Mouse (Mus musculus): ENCODE results near the gene Elovl5. TPM values are rescaled to one million over a fixed set of nuclear protein-coding genes. Genes with fewer than 3 reads are reported as not detected.

Elovl5 gene
- polyA plus RNA-seq, 1 experiment from 2014 or later: 89.5 TPM

- Histone ChIP-seq H3K4me2 (ENCODE audit: low read length) (no peak overlapping the region), H3K4me1 (replicated peaks; ENCODE audit: control insufficient read depth, insufficient read depth, low read length) (peaks cover 20% of the 10 kb centered on the region), H3K4me3 (ENCODE audit: low read depth, low read length) (no peak overlapping the region), H3K9me3 (ENCODE audit: control insufficient read depth, low read length) (no peaks in the 10 kb centered on the region), H3K27me3 (replicated peaks; ENCODE audit: control insufficient read depth, insufficient read depth, low read length) (no peaks in the 10 kb centered on the region), H3K27ac (ENCODE audit: low read depth) (no peak overlapping the region), H3K9ac (ENCODE audit: low read length) (no peak overlapping the region), H3K36me3 (ENCODE audit: control insufficient read depth, insufficient read depth, low read length) (no peaks in the 10 kb centered on the region)
- ATAC-seq (replicated peaks; ENCODE audit: low FRiP score, low TSS enrichment, low read depth) (no peak), DNase-seq (ENCODE audit: low spot score) (no peak)
- 71% methylated on average over 11 of the region's 11 CpGs for WGBS
Measured at GRCm38 (mm10) chr9:77924199-77924598, 7.0 kb downstream of the Elovl5 start.

GRCm38 (mm10) chr9:77926151-77926550 lies 9.0 kb downstream of the Elovl5 start:
- H3K4me2 ChIP-seq (ENCODE audit: low read length): no peak overlapping the region
- DNase-seq (ENCODE audit: low spot score): no peak
- H3K9me3 ChIP-seq (ENCODE audit: control insufficient read depth, low read length): no peaks in the 10 kb centered on the region
- WGBS: 86% methylated on average over 8 of the region's 8 CpGs
- H3K27ac ChIP-seq (ENCODE audit: low read depth): no peak overlapping the region
- no peak for ATAC-seq (replicated peaks; ENCODE audit: low FRiP score, low TSS enrichment, low read depth)
- H3K36me3 ChIP-seq (ENCODE audit: control insufficient read depth, insufficient read depth, low read length): no peaks in the 10 kb centered on the region
- peaks cover 27% of the 10 kb centered on the region for H3K4me1 ChIP-seq (replicated peaks; ENCODE audit: control insufficient read depth, insufficient read depth, low read length)
- no peaks in the 10 kb centered on the region for H3K27me3 ChIP-seq (replicated peaks; ENCODE audit: control insufficient read depth, insufficient read depth, low read length)
- H3K4me3 ChIP-seq (ENCODE audit: low read depth, low read length): no peak overlapping the region
- no peak overlapping the region for H3K9ac ChIP-seq (ENCODE audit: low read length)

GRCm38 (mm10) chr9:77926911-77927310 lies 9.7 kb downstream of the Elovl5 start:
- Histone ChIP-seq H3K36me3 (ENCODE audit: control insufficient read depth, insufficient read depth, low read length) (no peaks in the 10 kb centered on the region), H3K4me3 (ENCODE audit: low read depth, low read length) (no peak overlapping the region), H3K27me3 (replicated peaks; ENCODE audit: control insufficient read depth, insufficient read depth, low read length) (no peaks in the 10 kb centered on the region), H3K27ac (ENCODE audit: low read depth) (no peak overlapping the region), H3K9me3 (ENCODE audit: control insufficient read depth, low read length) (no peaks in the 10 kb centered on the region), H3K4me2 (ENCODE audit: low read length) (no peak overlapping the region), H3K4me1 (replicated peaks; ENCODE audit: control insufficient read depth, insufficient read depth, low read length) (peaks cover 23% of the 10 kb centered on the region), H3K9ac (ENCODE audit: low read length) (no peak overlapping the region)
- 88% methylated on average over 5 of the region's 5 CpGs for WGBS
- DNase-seq (ENCODE audit: low spot score) (no peak), ATAC-seq (replicated peaks; ENCODE audit: low FRiP score, low TSS enrichment, low read depth) (no peak)

GRCm38 (mm10) chr9:77927431-77927830 lies 10.3 kb downstream of the Elovl5 start:
- DNase-seq (ENCODE audit: low spot score) (no peak), ATAC-seq (replicated peaks; ENCODE audit: low FRiP score, low TSS enrichment, low read depth) (no peak)
- no peaks in the 10 kb centered on the region for H3K27me3 ChIP-seq (replicated peaks; ENCODE audit: control insufficient read depth, insufficient read depth, low read length)
- no peak overlapping the region for H3K27ac ChIP-seq (ENCODE audit: low read depth)
- no peaks in the 10 kb centered on the region for H3K9me3 ChIP-seq (ENCODE audit: control insufficient read depth, low read length)
- H3K9ac ChIP-seq (ENCODE audit: low read length): no peak overlapping the region
- H3K4me1 ChIP-seq (replicated peaks; ENCODE audit: control insufficient read depth, insufficient read depth, low read length): peaks cover 23% of the 10 kb centered on the region
- no peak overlapping the region for H3K4me2 ChIP-seq (ENCODE audit: low read length)
- H3K36me3 ChIP-seq (ENCODE audit: control insufficient read depth, insufficient read depth, low read length): no peaks in the 10 kb centered on the region
- no peak overlapping the region for H3K4me3 ChIP-seq (ENCODE audit: low read depth, low read length)
- 45% methylated on average over 6 of the region's 6 CpGs for WGBS

GRCm38 (mm10) chr9:77928769-77929168 lies 11.6 kb downstream of the Elovl5 start:
- WGBS: 75% methylated on average over 4 of the region's 4 CpGs
- Histone ChIP-seq H3K9ac (ENCODE audit: low read length) (no peak overlapping the region), H3K4me3 (ENCODE audit: low read depth, low read length) (no peak overlapping the region), H3K4me1 (replicated peaks; ENCODE audit: control insufficient read depth, insufficient read depth, low read length) (peaks cover 23% of the 10 kb centered on the region), H3K36me3 (ENCODE audit: control insufficient read depth, insufficient read depth, low read length) (no peaks in the 10 kb centered on the region), H3K27me3 (replicated peaks; ENCODE audit: control insufficient read depth, insufficient read depth, low read length) (no peaks in the 10 kb centered on the region), H3K4me2 (ENCODE audit: low read length) (no peak overlapping the region), H3K9me3 (ENCODE audit: control insufficient read depth, low read length) (no peaks in the 10 kb centered on the region), H3K27ac (ENCODE audit: low read depth) (no peak overlapping the region)
- ATAC-seq (replicated peaks; ENCODE audit: low FRiP score, low TSS enrichment, low read depth) (no peak), DNase-seq (ENCODE audit: low spot score) (no peak)

GRCm38 (mm10) chr9:77929296-77929695 lies 12.1 kb downstream of the Elovl5 start:
- H3K27me3 ChIP-seq (replicated peaks; ENCODE audit: control insufficient read depth, insufficient read depth, low read length): no peaks in the 10 kb centered on the region
- DNase-seq (ENCODE audit: low spot score) (no peak), ATAC-seq (replicated peaks; ENCODE audit: low FRiP score, low TSS enrichment, low read depth) (no peak)
- H3K9me3 ChIP-seq (ENCODE audit: control insufficient read depth, low read length): no peaks in the 10 kb centered on the region
- no peak overlapping the region for H3K27ac ChIP-seq (ENCODE audit: low read depth)
- H3K36me3 ChIP-seq (ENCODE audit: control insufficient read depth, insufficient read depth, low read length): no peaks in the 10 kb centered on the region
- no peak overlapping the region for H3K4me3 ChIP-seq (ENCODE audit: low read depth, low read length)
- no peak overlapping the region for H3K4me2 ChIP-seq (ENCODE audit: low read length)
- no peak overlapping the region for H3K9ac ChIP-seq (ENCODE audit: low read length)
- peaks cover 19% of the 10 kb centered on the region for H3K4me1 ChIP-seq (replicated peaks; ENCODE audit: control insufficient read depth, insufficient read depth, low read length)
- WGBS: 85% methylated on average over 5 of the region's 5 CpGs

- no peak overlapping the region for H3K4me2 ChIP-seq (ENCODE audit: low read length)
- ATAC-seq (replicated peaks; ENCODE audit: low FRiP score, low TSS enrichment, low read depth): no peak
Measured at GRCm38 (mm10) chr9:77930036-77930859, 13.1 kb downstream of the Elovl5 start.

GRCm38 (mm10) chr9:77930860-77931184 lies 13.7 kb downstream of the Elovl5 start:
- no peak for ATAC-seq (replicated peaks; ENCODE audit: low FRiP score, low TSS enrichment, low read depth)
- peaks cover 17% of the 10 kb centered on the region for H3K4me1 ChIP-seq (replicated peaks; ENCODE audit: control insufficient read depth, insufficient read depth, low read length)

More at GRCm38 (mm10) chr9:77930036-77930859, 13.1 kb downstream of the Elovl5 start:
- DNase-seq (ENCODE audit: low spot score): no peak
- Histone ChIP-seq H3K36me3 (ENCODE audit: control insufficient read depth, insufficient read depth, low read length) (no peaks in the 10 kb centered on the region), H3K9me3 (ENCODE audit: control insufficient read depth, low read length) (no peaks in the 10 kb centered on the region), H3K27me3 (replicated peaks; ENCODE audit: control insufficient read depth, insufficient read depth, low read length) (no peaks in the 10 kb centered on the region), H3K9ac (ENCODE audit: low read length) (no peak overlapping the region), H3K4me3 (ENCODE audit: low read depth, low read length) (no peak overlapping the region), H3K27ac (ENCODE audit: low read depth) (no peak overlapping the region), H3K4me1 (replicated peaks; ENCODE audit: control insufficient read depth, insufficient read depth, low read length) (peaks cover 17% of the 10 kb centered on the region)
- 67% methylated on average over 10 of the region's 10 CpGs for WGBS

GRCm38 (mm10) chr9:77931740-77932139 lies 14.6 kb downstream of the Elovl5 start:
- ATAC-seq (replicated peaks; ENCODE audit: low FRiP score, low TSS enrichment, low read depth): no peak
- no peak overlapping the region for H3K27ac ChIP-seq (ENCODE audit: low read depth)
- H3K4me1 ChIP-seq (replicated peaks; ENCODE audit: control insufficient read depth, insufficient read depth, low read length): peaks cover 15% of the 10 kb centered on the region
- no peak overlapping the region for H3K9ac ChIP-seq (ENCODE audit: low read length)
- no peaks in the 10 kb centered on the region for H3K9me3 ChIP-seq (ENCODE audit: control insufficient read depth, low read length)
- no peak for DNase-seq (ENCODE audit: low spot score)
- 81% methylated on average over 5 of the region's 5 CpGs for WGBS
- no peak overlapping the region for H3K4me3 ChIP-seq (ENCODE audit: low read depth, low read length)
- no peak overlapping the region for H3K4me2 ChIP-seq (ENCODE audit: low read length)
- no peaks in the 10 kb centered on the region for H3K36me3 ChIP-seq (ENCODE audit: control insufficient read depth, insufficient read depth, low read length)
- H3K27me3 ChIP-seq (replicated peaks; ENCODE audit: control insufficient read depth, insufficient read depth, low read length): no peaks in the 10 kb centered on the region

More at GRCm38 (mm10) chr9:77930860-77931184, 13.7 kb downstream of the Elovl5 start:
- H3K36me3 ChIP-seq (ENCODE audit: control insufficient read depth, insufficient read depth, low read length): no peaks in the 10 kb centered on the region
- H3K9me3 ChIP-seq (ENCODE audit: control insufficient read depth, low read length): no peaks in the 10 kb centered on the region
- H3K27me3 ChIP-seq (replicated peaks; ENCODE audit: control insufficient read depth, insufficient read depth, low read length): no peaks in the 10 kb centered on the region
- WGBS: 33% methylated on average over 4 of the region's 4 CpGs
- H3K9ac ChIP-seq (ENCODE audit: low read length): no peak overlapping the region
- no peak for DNase-seq (ENCODE audit: low spot score)
- H3K4me2 ChIP-seq (ENCODE audit: low read length): no peak overlapping the region
- no peak overlapping the region for H3K4me3 ChIP-seq (ENCODE audit: low read depth, low read length)
- no peak overlapping the region for H3K27ac ChIP-seq (ENCODE audit: low read depth)

Measured in intestine, embryonic 14.5 days (tissue).